Mouse (Mus musculus): Measurements from ENCODE around the gene Dhx58. TPM values are rescaled to one million over a fixed set of nuclear protein-coding genes. Genes with fewer than 3 reads are reported as not detected.

The Dhx58 gene
- polyA plus RNA-seq, 1 experiment from 2014 or later, result 2.6 TPM

GRCm38 (mm10) chr11:100718866-100719265 is 14.8 kb upstream of the Dhx58 start:
- 67% methylated on average over 4 of the region's 4 CpGs for WGBS
- Histone ChIP-seq H3K36me3 (ENCODE audit: control insufficient read depth, insufficient read depth) (peaks cover 22% of the 10 kb centered on the region), H3K27ac (ENCODE audit: low read length) (no peak overlapping the region), H3K9me3 (replicated peaks; ENCODE audit: control insufficient read depth, low read length) (no peaks in the 10 kb centered on the region), H3K4me2 (ENCODE audit: low read depth, low read length) (no peak overlapping the region), H3K27me3 (ENCODE audit: control insufficient read depth, insufficient read depth, low read length) (no peaks in the 10 kb centered on the region), H3K9ac (ENCODE audit: low read length) (no peak overlapping the region), H3K4me1 (ENCODE audit: control insufficient read depth, insufficient read depth, low read length) (peaks cover 47% of the 10 kb centered on the region), H3K4me3 (ENCODE audit: low read length) (no peak overlapping the region)
- ATAC-seq (replicated peaks; ENCODE audit: extremely low read depth, insufficient read depth, low FRiP score), result no peak

- peaks cover 48% of the 10 kb centered on the region for H3K4me1 ChIP-seq (ENCODE audit: control insufficient read depth, insufficient read depth, low read length)
- H3K36me3 ChIP-seq (ENCODE audit: control insufficient read depth, insufficient read depth), result peaks cover 22% of the 10 kb centered on the region
- WGBS, result 89% methylated on average over 7 of the region's 7 CpGs
Observed at GRCm38 (mm10) chr11:100718462-100718861, 14.4 kb upstream of the Dhx58 start.

GRCm38 (mm10) chr11:100716649-100717048 is 12.6 kb upstream of the Dhx58 start:
- no peak overlapping the region for H3K9ac ChIP-seq (ENCODE audit: low read length)
- WGBS, result 84% methylated on average over 3 of the region's 3 CpGs
- H3K4me3 ChIP-seq (ENCODE audit: low read length), result no peak overlapping the region
- ATAC-seq (replicated peaks; ENCODE audit: extremely low read depth, insufficient read depth, low FRiP score), result no peak
- no peak overlapping the region for H3K4me2 ChIP-seq (ENCODE audit: low read depth, low read length)
- H3K27ac ChIP-seq (ENCODE audit: low read length), result no peak overlapping the region
- H3K4me1 ChIP-seq (ENCODE audit: control insufficient read depth, insufficient read depth, low read length), result peaks cover 41% of the 10 kb centered on the region
- H3K27me3 ChIP-seq (ENCODE audit: control insufficient read depth, insufficient read depth, low read length), result no peaks in the 10 kb centered on the region
- H3K9me3 ChIP-seq (replicated peaks; ENCODE audit: control insufficient read depth, low read length), result no peaks in the 10 kb centered on the region
- H3K36me3 ChIP-seq (ENCODE audit: control insufficient read depth, insufficient read depth), result peaks cover 22% of the 10 kb centered on the region

More at GRCm38 (mm10) chr11:100718462-100718861, 14.4 kb upstream of the Dhx58 start:
- no peak overlapping the region for H3K27ac ChIP-seq (ENCODE audit: low read length)
- H3K9me3 ChIP-seq (replicated peaks; ENCODE audit: control insufficient read depth, low read length), result no peaks in the 10 kb centered on the region
- no peak overlapping the region for H3K4me2 ChIP-seq (ENCODE audit: low read depth, low read length)
- no peak for ATAC-seq (replicated peaks; ENCODE audit: extremely low read depth, insufficient read depth, low FRiP score)
- H3K9ac ChIP-seq (ENCODE audit: low read length), result no peak overlapping the region
- H3K27me3 ChIP-seq (ENCODE audit: control insufficient read depth, insufficient read depth, low read length), result no peaks in the 10 kb centered on the region
- no peak overlapping the region for H3K4me3 ChIP-seq (ENCODE audit: low read length)

- 93% methylated on average over 6 of the region's 6 CpGs for WGBS
- Histone ChIP-seq H3K4me1 (ENCODE audit: control insufficient read depth, insufficient read depth, low read length) (peaks cover 29% of the 10 kb centered on the region), H3K27ac (ENCODE audit: low read length) (no peak overlapping the region), H3K36me3 (ENCODE audit: control insufficient read depth, insufficient read depth) (peaks cover 24% of the 10 kb centered on the region), H3K4me3 (ENCODE audit: low read length) (no peak overlapping the region), H3K27me3 (ENCODE audit: control insufficient read depth, insufficient read depth, low read length) (no peaks in the 10 kb centered on the region), H3K9ac (ENCODE audit: low read length) (no peak overlapping the region), H3K9me3 (replicated peaks; ENCODE audit: control insufficient read depth, low read length) (no peaks in the 10 kb centered on the region), H3K4me2 (ENCODE audit: low read depth, low read length) (no peak overlapping the region)
- no peak for ATAC-seq (replicated peaks; ENCODE audit: extremely low read depth, insufficient read depth, low FRiP score)
Observed at GRCm38 (mm10) chr11:100714948-100715347, 10.9 kb upstream of the Dhx58 start.

GRCm38 (mm10) chr11:100714534-100714915 is 10.5 kb upstream of the Dhx58 start:
- Histone ChIP-seq H3K9ac (ENCODE audit: low read length) (no peak overlapping the region), H3K4me1 (ENCODE audit: control insufficient read depth, insufficient read depth, low read length) (peaks cover 25% of the 10 kb centered on the region), H3K36me3 (ENCODE audit: control insufficient read depth, insufficient read depth) (peaks cover 24% of the 10 kb centered on the region), H3K4me2 (ENCODE audit: low read depth, low read length) (peak overlapping the region; percentile 59; the same call in 1 of the 2 replicates), H3K27me3 (ENCODE audit: control insufficient read depth, insufficient read depth, low read length) (no peaks in the 10 kb centered on the region), H3K9me3 (replicated peaks; ENCODE audit: control insufficient read depth, low read length) (no peaks in the 10 kb centered on the region), H3K27ac (ENCODE audit: low read length) (peak overlapping the region; percentile 9), H3K4me3 (ENCODE audit: low read length) (no peak overlapping the region; the same call in 1 of the 2 replicates)
- 33% methylated on average over 6 of the region's 6 CpGs for WGBS
- peak; percentile 21; the same call in 1 of the 2 replicates for ATAC-seq (replicated peaks; ENCODE audit: extremely low read depth, insufficient read depth, low FRiP score)

- 8% methylated on average over 38 of the region's 38 CpGs for WGBS
- H3K4me2 ChIP-seq (ENCODE audit: low read depth, low read length), result peak within 1 kb of the TSS; percentile 59
- H3K27ac ChIP-seq (ENCODE audit: low read length), result peak within 1 kb of the TSS; percentile 66
- peaks cover 22% of the 10 kb centered on the region for H3K4me1 ChIP-seq (ENCODE audit: control insufficient read depth, insufficient read depth, low read length)
- no peaks in the 10 kb centered on the region for H3K9me3 ChIP-seq (replicated peaks; ENCODE audit: control insufficient read depth, low read length)
- peak; percentile 44; the same call in 1 of the 2 replicates for ATAC-seq (replicated peaks; ENCODE audit: extremely low read depth, insufficient read depth, low FRiP score)
- peaks cover 30% of the 10 kb centered on the region for H3K36me3 ChIP-seq (ENCODE audit: control insufficient read depth, insufficient read depth)
- H3K27me3 ChIP-seq (ENCODE audit: control insufficient read depth, insufficient read depth, low read length), result no peaks in the 10 kb centered on the region
- peak within 1 kb of the TSS; percentile 34 for H3K4me3 ChIP-seq (ENCODE audit: low read length)
- peak within 1 kb of the TSS; percentile 53 for H3K9ac ChIP-seq (ENCODE audit: low read length)
Observed at GRCm38 (mm10) chr11:100713735-100714533, 9.9 kb upstream of the Dhx58 start, which contains the start of gene Hspb9. Hspb9 (plus strand) TSS chr11:100713850.

- peaks cover 34% of the 10 kb centered on the region for H3K36me3 ChIP-seq (ENCODE audit: control insufficient read depth, insufficient read depth)
- no peak for ATAC-seq (replicated peaks; ENCODE audit: extremely low read depth, insufficient read depth, low FRiP score)
Observed at GRCm38 (mm10) chr11:100713174-100713573, 9.1 kb upstream of the Dhx58 start.

GRCm38 (mm10) chr11:100711783-100712615 is 7.9 kb upstream of the Dhx58 start, which contains the start of gene Kat2a:
Kat2a (minus strand) TSS chr11:100712465.
- Histone ChIP-seq H3K4me2 (ENCODE audit: low read depth, low read length) (peak within 1 kb of the TSS; percentile 78), H3K27me3 (ENCODE audit: control insufficient read depth, insufficient read depth, low read length) (no peaks in the 10 kb centered on the region), H3K4me1 (ENCODE audit: control insufficient read depth, insufficient read depth, low read length) (peaks cover 22% of the 10 kb centered on the region), H3K27ac (ENCODE audit: low read length) (peak within 1 kb of the TSS; percentile 66), H3K4me3 (ENCODE audit: low read length) (peak within 1 kb of the TSS; percentile 90), H3K9me3 (replicated peaks; ENCODE audit: control insufficient read depth, low read length) (no peaks in the 10 kb centered on the region), H3K9ac (ENCODE audit: low read length) (peak within 1 kb of the TSS; percentile 95), H3K36me3 (ENCODE audit: control insufficient read depth, insufficient read depth) (peaks cover 36% of the 10 kb centered on the region)
- ATAC-seq (replicated peaks; ENCODE audit: extremely low read depth, insufficient read depth, low FRiP score), result peak; percentile 85
- WGBS, result 2% methylated on average over 48 of the region's 48 CpGs

More at GRCm38 (mm10) chr11:100713174-100713573, 9.1 kb upstream of the Dhx58 start:
- H3K4me2 ChIP-seq (ENCODE audit: low read depth, low read length), result peak overlapping the region; percentile 59
- 71% methylated on average over 4 of the region's 4 CpGs for WGBS
- peaks cover 22% of the 10 kb centered on the region for H3K4me1 ChIP-seq (ENCODE audit: control insufficient read depth, insufficient read depth, low read length)
- H3K9ac ChIP-seq (ENCODE audit: low read length), result peak overlapping the region; percentile 53
- peak overlapping the region; percentile 34; the same call in 1 of the 2 replicates for H3K4me3 ChIP-seq (ENCODE audit: low read length)
- H3K27ac ChIP-seq (ENCODE audit: low read length), result peak overlapping the region; percentile 66
- H3K9me3 ChIP-seq (replicated peaks; ENCODE audit: control insufficient read depth, low read length), result no peaks in the 10 kb centered on the region
- no peaks in the 10 kb centered on the region for H3K27me3 ChIP-seq (ENCODE audit: control insufficient read depth, insufficient read depth, low read length)
